Mouse (Mus musculus): ENCODE results near the gene Ncor1. TPM values are rescaled to one million over a fixed set of nuclear protein-coding genes. Genes with fewer than 3 reads are reported as not detected.

Ncor1 gene
- polyA plus RNA-seq, 1 experiment from 2014 or later = 40.2 TPM

- WGBS = 92% methylated on average over 6 of the region's 6 CpGs
- no peak overlapping the region for H3K4me2 ChIP-seq (ENCODE audit: low read depth, low read length)
- no peak for ATAC-seq
- H3K9me3 ChIP-seq (ENCODE audit: control insufficient read depth, low read length) = no peaks in the 10 kb centered on the region
- H3K36me3 ChIP-seq (ENCODE audit: control insufficient read depth, insufficient read depth, low read length) = no peaks in the 10 kb centered on the region
- H3K4me3 ChIP-seq (ENCODE audit: low read length) = no peak overlapping the region
- no peaks in the 10 kb centered on the region for H3K4me1 ChIP-seq (ENCODE audit: control insufficient read depth, insufficient read depth, low read length)
- no peaks in the 10 kb centered on the region for H3K27me3 ChIP-seq (replicated peaks; ENCODE audit: control insufficient read depth, insufficient read depth, low read length)
- H3K27ac ChIP-seq (ENCODE audit: low read length) = no peak overlapping the region
- H3K9ac ChIP-seq (ENCODE audit: low read depth, low read length) = no peak overlapping the region
These were observed 9.4 kb downstream of the Ncor1 start for GRCm38 (mm10) chr11:62448971-62449370.

- Histone ChIP-seq H3K27ac (ENCODE audit: low read length) (no peak overlapping the region), H3K27me3 (replicated peaks; ENCODE audit: control insufficient read depth, insufficient read depth, low read length) (no peaks in the 10 kb centered on the region), H3K4me1 (ENCODE audit: control insufficient read depth, insufficient read depth, low read length) (no peaks in the 10 kb centered on the region), H3K4me3 (ENCODE audit: low read length) (no peak overlapping the region), H3K9me3 (ENCODE audit: control insufficient read depth, low read length) (no peaks in the 10 kb centered on the region), H3K9ac (ENCODE audit: low read depth, low read length) (no peak overlapping the region), H3K4me2 (ENCODE audit: low read depth, low read length) (no peak overlapping the region), H3K36me3 (ENCODE audit: control insufficient read depth, insufficient read depth, low read length) (no peaks in the 10 kb centered on the region)
- ATAC-seq = no peak
- WGBS = 97% methylated on average over 3 of the region's 3 CpGs
These were observed 12.5 kb downstream of the Ncor1 start for GRCm38 (mm10) chr11:62445799-62446198.

- Histone ChIP-seq H3K9ac (ENCODE audit: low read depth, low read length) (no peak overlapping the region), H3K4me1 (ENCODE audit: control insufficient read depth, insufficient read depth, low read length) (no peaks in the 10 kb centered on the region), H3K36me3 (ENCODE audit: control insufficient read depth, insufficient read depth, low read length) (no peaks in the 10 kb centered on the region; the same call in 1 of the 2 replicates), H3K9me3 (ENCODE audit: control insufficient read depth, low read length) (no peaks in the 10 kb centered on the region), H3K4me2 (ENCODE audit: low read depth, low read length) (no peak overlapping the region), H3K4me3 (ENCODE audit: low read length) (no peak overlapping the region), H3K27ac (ENCODE audit: low read length) (no peak overlapping the region), H3K27me3 (replicated peaks; ENCODE audit: control insufficient read depth, insufficient read depth, low read length) (no peaks in the 10 kb centered on the region)
- WGBS = 92% methylated on average over 9 of the region's 9 CpGs
- ATAC-seq = no peak
These were observed 17.5 kb downstream of the Ncor1 start for GRCm38 (mm10) chr11:62440670-62441315.

- Histone ChIP-seq H3K27ac (ENCODE audit: low read length) (no peak overlapping the region), H3K4me2 (ENCODE audit: low read depth, low read length) (no peak overlapping the region), H3K9me3 (ENCODE audit: control insufficient read depth, low read length) (no peaks in the 10 kb centered on the region), H3K4me3 (ENCODE audit: low read length) (no peak overlapping the region), H3K4me1 (ENCODE audit: control insufficient read depth, insufficient read depth, low read length) (no peaks in the 10 kb centered on the region), H3K36me3 (ENCODE audit: control insufficient read depth, insufficient read depth, low read length) (peaks cover 2% of the 10 kb centered on the region; the same call in 1 of the 2 replicates), H3K27me3 (replicated peaks; ENCODE audit: control insufficient read depth, insufficient read depth, low read length) (no peaks in the 10 kb centered on the region), H3K9ac (ENCODE audit: low read depth, low read length) (no peak overlapping the region)
- ATAC-seq = no peak
- WGBS = 89% methylated on average over 2 of the region's 2 CpGs
These were observed 26.1 kb downstream of the Ncor1 start for GRCm38 (mm10) chr11:62432211-62432610.

GRCm38 (mm10) chr11:62427105-62427504 is 31.2 kb downstream of the Ncor1 start:
- no peak overlapping the region for H3K9ac ChIP-seq (ENCODE audit: low read depth, low read length)
- no peak overlapping the region for H3K4me2 ChIP-seq (ENCODE audit: low read depth, low read length)
- WGBS = 82% methylated on average over 2 of the region's 3 CpGs
- H3K4me1 ChIP-seq (ENCODE audit: control insufficient read depth, insufficient read depth, low read length) = no peaks in the 10 kb centered on the region
- H3K27ac ChIP-seq (ENCODE audit: low read length) = no peak overlapping the region
- H3K4me3 ChIP-seq (ENCODE audit: low read length) = no peak overlapping the region
- ATAC-seq = no peak
- 0 out of 2 replicates have a peak, but pooled peaks cover 2% of the 10 kb centered on the region for H3K36me3 ChIP-seq (ENCODE audit: control insufficient read depth, insufficient read depth, low read length)
- H3K9me3 ChIP-seq (ENCODE audit: control insufficient read depth, low read length) = no peaks in the 10 kb centered on the region
- no peaks in the 10 kb centered on the region for H3K27me3 ChIP-seq (replicated peaks; ENCODE audit: control insufficient read depth, insufficient read depth, low read length)

- Histone ChIP-seq H3K36me3 (ENCODE audit: control insufficient read depth, insufficient read depth, low read length) (0 out of 2 replicates have a peak, but pooled peaks cover 2% of the 10 kb centered on the region), H3K9me3 (ENCODE audit: control insufficient read depth, low read length) (no peaks in the 10 kb centered on the region), H3K4me1 (ENCODE audit: control insufficient read depth, insufficient read depth, low read length) (no peaks in the 10 kb centered on the region), H3K4me2 (ENCODE audit: low read depth, low read length) (no peak overlapping the region), H3K27ac (ENCODE audit: low read length) (no peak overlapping the region), H3K4me3 (ENCODE audit: low read length) (no peak overlapping the region), H3K9ac (ENCODE audit: low read depth, low read length) (no peak overlapping the region), H3K27me3 (replicated peaks; ENCODE audit: control insufficient read depth, insufficient read depth, low read length) (no peaks in the 10 kb centered on the region)
- no peak for ATAC-seq
- 87% methylated on average over 5 of the region's 5 CpGs for WGBS
These were observed 32.1 kb downstream of the Ncor1 start for GRCm38 (mm10) chr11:62426266-62426665.

- H3K4me2 ChIP-seq (ENCODE audit: low read depth, low read length) = no peak overlapping the region
- H3K9ac ChIP-seq (ENCODE audit: low read depth, low read length) = no peak overlapping the region
- H3K9me3 ChIP-seq (ENCODE audit: control insufficient read depth, low read length) = no peaks in the 10 kb centered on the region
- no peak overlapping the region for H3K27ac ChIP-seq (ENCODE audit: low read length)
- H3K4me3 ChIP-seq (ENCODE audit: low read length) = no peak overlapping the region
- no peak for ATAC-seq
- 0 out of 2 replicates have a peak, but pooled peaks cover 3% of the 10 kb centered on the region for H3K36me3 ChIP-seq (ENCODE audit: control insufficient read depth, insufficient read depth, low read length)
- H3K27me3 ChIP-seq (replicated peaks; ENCODE audit: control insufficient read depth, insufficient read depth, low read length) = no peaks in the 10 kb centered on the region
- WGBS = 79% methylated on average over 2 of the region's 2 CpGs
- no peaks in the 10 kb centered on the region for H3K4me1 ChIP-seq (ENCODE audit: control insufficient read depth, insufficient read depth, low read length)
These were observed 33.8 kb downstream of the Ncor1 start for GRCm38 (mm10) chr11:62424525-62424924.

GRCm38 (mm10) chr11:62415026-62415425 is 43.3 kb downstream of the Ncor1 start:
- no peaks in the 10 kb centered on the region for H3K27me3 ChIP-seq (replicated peaks; ENCODE audit: control insufficient read depth, insufficient read depth, low read length)
- 86% methylated on average over 4 of the region's 4 CpGs for WGBS
- ATAC-seq = no peak
- H3K4me1 ChIP-seq (ENCODE audit: control insufficient read depth, insufficient read depth, low read length) = no peaks in the 10 kb centered on the region
- peaks cover 10% of the 10 kb centered on the region; the same call in 1 of the 2 replicates for H3K36me3 ChIP-seq (ENCODE audit: control insufficient read depth, insufficient read depth, low read length)
- no peak overlapping the region for H3K9ac ChIP-seq (ENCODE audit: low read depth, low read length)
- H3K27ac ChIP-seq (ENCODE audit: low read length) = no peak overlapping the region
- H3K4me2 ChIP-seq (ENCODE audit: low read depth, low read length) = no peak overlapping the region
- no peaks in the 10 kb centered on the region for H3K9me3 ChIP-seq (ENCODE audit: control insufficient read depth, low read length)
- H3K4me3 ChIP-seq (ENCODE audit: low read length) = no peak overlapping the region

- Histone ChIP-seq H3K9me3 (ENCODE audit: control insufficient read depth, low read length) (no peaks in the 10 kb centered on the region), H3K27ac (ENCODE audit: low read length) (no peak overlapping the region), H3K4me3 (ENCODE audit: low read length) (no peak overlapping the region), H3K27me3 (replicated peaks; ENCODE audit: control insufficient read depth, insufficient read depth, low read length) (no peaks in the 10 kb centered on the region), H3K4me1 (ENCODE audit: control insufficient read depth, insufficient read depth, low read length) (no peaks in the 10 kb centered on the region), H3K9ac (ENCODE audit: low read depth, low read length) (no peak overlapping the region), H3K4me2 (ENCODE audit: low read depth, low read length) (no peak overlapping the region), H3K36me3 (ENCODE audit: control insufficient read depth, insufficient read depth, low read length) (no peaks in the 10 kb centered on the region)
- no peak for ATAC-seq
- WGBS = 96% methylated on average over 1 of the region's 1 CpGs
These were observed 48.7 kb downstream of the Ncor1 start for GRCm38 (mm10) chr11:62409611-62410010.

GRCm38 (mm10) chr11:62408848-62409247 is 49.5 kb downstream of the Ncor1 start:
- no peak overlapping the region for H3K4me3 ChIP-seq (ENCODE audit: low read length)
- H3K27me3 ChIP-seq (replicated peaks; ENCODE audit: control insufficient read depth, insufficient read depth, low read length) = no peaks in the 10 kb centered on the region
- H3K4me1 ChIP-seq (ENCODE audit: control insufficient read depth, insufficient read depth, low read length) = no peaks in the 10 kb centered on the region
- WGBS = 88% methylated on average over 2 of the region's 2 CpGs
- H3K27ac ChIP-seq (ENCODE audit: low read length) = no peak overlapping the region
- H3K9ac ChIP-seq (ENCODE audit: low read depth, low read length) = no peak overlapping the region
- no peaks in the 10 kb centered on the region for H3K9me3 ChIP-seq (ENCODE audit: control insufficient read depth, low read length)
- H3K36me3 ChIP-seq (ENCODE audit: control insufficient read depth, insufficient read depth, low read length) = no peaks in the 10 kb centered on the region
- ATAC-seq = no peak
- no peak overlapping the region for H3K4me2 ChIP-seq (ENCODE audit: low read depth, low read length)
